36 mouse cellular contexts compared by ENCODE assay signal in genomic region chr13:34691049-34691448, GRCm38 (mm10). TPM values are rescaled to one million over a fixed set of nuclear protein-coding genes. Genes with fewer than 3 reads are reported as not detected.
DNase-seq lines count a peak whose midpoint lies in the region; ATAC-seq and TF ChIP-seq lines count a peak whose summit lies in the region.
"Had no signal": no experiment of that assay in that cellular context is flagged by ENCODE, and none has a peak within 500 bp of the region (broad histone marks: within the 10 kb centered on the region; RNA-seq: fewer than 3 reads in every experiment).

No protein-coding gene starts in this region.

- 8% methylated on average over 1 of the region's 1 CpGs for WGBS in spleen, adult 2 months
- WGBS in hindbrain, embryonic 13.5 days = 81% methylated on average over 1 of the region's 1 CpGs

- no peak for DNase-seq in spleen, adult 2 months (ENCODE audit: low read depth in 1 of 2, low spot score in 2 of 2)
- no peak for DNase-seq in spleen, postnatal 10 days (ENCODE audit: low spot score in 2 of 2)
- DNase-seq in splenic B cell, adult 2 months (ENCODE audit: low read depth, low spot score) = peak; percentile 70
- no peak for DNase-seq in thymus, postnatal 36 days
- DNase-seq in thymus, postnatal 14 days = no peak
- DNase-seq: adrenal gland, adult 8-10 months; cerebellum, adult 8-10 months; cerebellum, postnatal 36 days; embryo, embryonic 11 days; heart, postnatal 36 days; kidney, adult 11 months; kidney, postnatal 4 days; layer of hippocampus, postnatal 36 days; left cerebral cortex, postnatal 4 days; liver, postnatal 0 days; lung, postnatal 36 days; right cerebral cortex, postnatal 4 days; thymus, adult 2 months had no signal

- H3K36me3 ChIP-seq in spleen, adult 2 months (ENCODE audit: control insufficient read depth, insufficient read depth, low read length) = no peaks in the 10 kb centered on the region
- no peaks in the 10 kb centered on the region for H3K36me3 ChIP-seq in splenic B cell, adult 2 months (ENCODE audit: control insufficient read depth, insufficient read depth, low read length, poor library complexity, severe bottlenecking)
- no peaks in the 10 kb centered on the region for H3K36me3 ChIP-seq in hindbrain, embryonic 13.5 days
- H3K36me3 ChIP-seq: embryonic facial prominence, embryonic 12.5 days; liver, embryonic 12.5 days; midbrain, embryonic 13.5 days; neural tube, embryonic 12.5 days had no signal

- peak overlapping the region; percentile 44 for H3K27ac ChIP-seq in spleen, adult 2 months (ENCODE audit: insufficient read depth, low read length)
- H3K27ac ChIP-seq in hindbrain, embryonic 13.5 days = no peak overlapping the region
- H3K27ac ChIP-seq: embryonic facial prominence, embryonic 12.5 days; hindbrain, embryonic 14.5 days; liver, embryonic 12.5 days; midbrain, embryonic 13.5 days; neural tube, embryonic 12.5 days; stomach, postnatal 0 days had no signal

- peak; percentile 98 for ATAC-seq in common myeloid progenitor, adult 5-6 weeks (replicated peaks; ENCODE audit: low read depth, poor library complexity, severe bottlenecking)
- 0 out of 2 replicates have a peak, but pooled peaks have one; percentile 40 for ATAC-seq in monocyte, adult 5-6 weeks (replicated peaks; ENCODE audit: insufficient number of reproducible peaks, low FRiP score, low TSS enrichment, poor library complexity, severe bottlenecking)
- no peak for ATAC-seq in hindbrain, embryonic 13.5 days (ENCODE audit: low FRiP score)
- ATAC-seq: forebrain, embryonic 14.5 days; inflammation-experienced regulatory T-cells, adult 6 months; liver, embryonic 12.5 days; liver, postnatal 0 days; midbrain, embryonic 13.5 days had no signal

- no peaks in the 10 kb centered on the region for H3K27me3 ChIP-seq in spleen, adult 2 months (ENCODE audit: control insufficient read depth, insufficient read depth, low read length)
- H3K27me3 ChIP-seq in splenic B cell, adult 2 months (ENCODE audit: control insufficient read depth, insufficient read depth, low read length, poor library complexity, severe bottlenecking) = no peaks in the 10 kb centered on the region
- no peaks in the 10 kb centered on the region for H3K27me3 ChIP-seq in hindbrain, embryonic 13.5 days
- H3K27me3 ChIP-seq: embryonic facial prominence, embryonic 12.5 days; liver, embryonic 12.5 days; midbrain, embryonic 13.5 days; neural tube, embryonic 12.5 days had no signal

- no peak for TF ChIP-seq POLR2A in spleen, adult 2 months (IDR thresholded peaks at IDR 0.05; ENCODE audit: low read depth, low read length)

- no peak overlapping the region for H3K4me2 ChIP-seq in hindbrain, embryonic 13.5 days
- H3K4me2 ChIP-seq: embryonic facial prominence, embryonic 12.5 days; heart, embryonic 11.5 days; hindbrain, embryonic 14.5 days; liver, embryonic 12.5 days; midbrain, embryonic 13.5 days; neural tube, embryonic 12.5 days had no signal

- no peak overlapping the region for H3K4me3 ChIP-seq in spleen, adult 2 months (ENCODE audit: extremely low read depth, insufficient read depth, insufficient read length)
- no peak overlapping the region for H3K4me3 ChIP-seq in hindbrain, embryonic 13.5 days
- H3K4me3 ChIP-seq: embryonic facial prominence, embryonic 12.5 days; liver, embryonic 12.5 days; midbrain, embryonic 13.5 days; neural tube, embryonic 12.5 days had no signal

- TF ChIP-seq CTCF in spleen, adult 2 months (IDR thresholded peaks at IDR 0.05; ENCODE audit: extremely low read depth, insufficient read depth, insufficient read length, insufficient replicate concordance) = no peak

- no peak overlapping the region for H3K9ac ChIP-seq in hindbrain, embryonic 13.5 days
- H3K9ac ChIP-seq: embryonic facial prominence, embryonic 12.5 days; hindbrain, embryonic 14.5 days; liver, embryonic 12.5 days; liver, postnatal 0 days; midbrain, embryonic 13.5 days; neural tube, embryonic 12.5 days had no signal

- H3K9me3 ChIP-seq in hindbrain, embryonic 13.5 days = no peaks in the 10 kb centered on the region
- H3K9me3 ChIP-seq: embryonic facial prominence, embryonic 12.5 days; liver, embryonic 12.5 days; midbrain, embryonic 13.5 days; neural tube, embryonic 12.5 days had no signal

- H3K4me1 ChIP-seq in spleen, adult 2 months (ENCODE audit: control insufficient read depth, insufficient read depth, insufficient read length) = peaks cover 20% of the 10 kb centered on the region
- no peaks in the 10 kb centered on the region for H3K4me1 ChIP-seq in hindbrain, embryonic 13.5 days (replicated peaks)
- H3K4me1 ChIP-seq: embryonic facial prominence, embryonic 12.5 days; liver, embryonic 12.5 days; midbrain, embryonic 13.5 days; neural tube, embryonic 12.5 days had no signal

RNA-seq across cellular contexts. Expression of gene Pxdc1, which starts 37.8 kb away (rescaled TPM):
- 41.9 and 47.4 TPM in 2 replicates for polyA plus RNA-seq in spleen, adult 2 months (2012; rRNA removed)
- total RNA-seq in common myeloid progenitor, adult 5-6 weeks (2017) = not detected in 2 replicates
- 1.7 to 4.9 TPM (median 2.8 TPM) in 3 replicates for total RNA-seq in monocyte, adult 5-6 weeks (2017)
- 8.3 and 8.9 TPM in 2 replicates for polyA plus RNA-seq in hindbrain, embryonic 13.5 days (2015; fragmentation: Nextera tagmentation; extraction: Ambion mirVana)
- total RNA-seq: megakaryocyte-erythroid progenitor cell, adult 5-6 weeks had no signal

RNA-seq across cellular contexts. Expression of gene Fam50b, which starts 43.6 kb away (rescaled TPM):
- polyA plus RNA-seq in spleen, adult 2 months (2012; rRNA removed) = not detected in 2 replicates
- total RNA-seq in common myeloid progenitor, adult 5-6 weeks (2017) = not detected in 2 replicates
- total RNA-seq in monocyte, adult 5-6 weeks (2017) = not detected in 3 replicates
- polyA plus RNA-seq in hindbrain, embryonic 13.5 days (2015; fragmentation: Nextera tagmentation; extraction: Ambion mirVana) = not detected in 2 replicates
- total RNA-seq: adrenal gland, adult 8-10 months; adrenal gland, postnatal 4 days; heart, postnatal 36 days; layer of hippocampus, postnatal 36 days; left cerebral cortex, postnatal 4 days; megakaryocyte-erythroid progenitor cell, adult 5-6 weeks had no signal
- polyA plus RNA-seq: embryonic facial prominence, embryonic 12.5 days; forebrain, embryonic 14.5 days; heart, embryonic 11.5 days; heart, embryonic 16.5 days; hindbrain, embryonic 14.5 days; inflammation-experienced regulatory T-cells, adult 6 months; kidney, embryonic 16.5 days; limb, embryonic 14.5 days; liver, embryonic 12.5 days; lung, embryonic 16.5 days; midbrain, embryonic 13.5 days; neural tube, embryonic 12.5 days; thymus, adult 2 months had no signal
